8 mouse cellular contexts compared by ENCODE assay signal in the genomic region with DNA sequence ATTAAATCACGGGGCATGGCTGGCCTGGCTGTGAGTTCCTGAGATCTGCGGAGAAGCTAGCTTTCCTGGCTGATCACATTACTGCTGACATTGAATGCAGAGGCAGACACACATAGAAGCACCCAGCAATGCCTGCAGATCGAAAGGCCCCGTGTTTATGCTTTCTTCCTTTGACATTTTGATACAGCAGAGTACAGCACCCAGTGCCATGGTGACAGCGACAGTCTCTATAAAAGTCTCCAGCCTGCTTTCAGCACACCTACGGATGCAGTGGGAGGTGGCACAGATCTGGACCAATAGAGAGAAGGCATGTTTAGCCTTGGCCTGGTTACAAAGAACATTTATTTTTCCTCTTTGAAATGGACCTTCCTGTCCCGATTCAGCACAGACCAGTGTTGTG.
DNase-seq lines count a peak whose midpoint lies in the region; ATAC-seq lines count a peak whose summit lies in the region.

No protein-coding gene starts in this region.

- H3K9ac ChIP-seq in kidney, embryonic 14.5 days (ENCODE audit: low read depth, low read length) = no peak overlapping the region
- H3K9ac ChIP-seq in heart, embryonic 16.5 days (ENCODE audit: low read length) = no peak overlapping the region

- intact Hi-C loops in left cerebral cortex, postnatal 10 days (cut with DNase I) = no loop called here

- DNase-seq in kidney, adult 9 months = peak; percentile 66
- DNase-seq in cerebellum, adult 9-10 months = peak; percentile 69
- DNase-seq in left cerebral cortex, postnatal 10 days (ENCODE audit: extremely low spot score in 1 of 2, low spot score in 2 of 2) = peak; percentile 57 to 63
- peak; percentile 78 to 85 for DNase-seq in right cerebral cortex, adult 2 months (ENCODE audit: low spot score in 2 of 2)
- no peak for DNase-seq in embryo, embryonic 9.5 days (ENCODE audit: extremely low spot score)

- no peaks in the 10 kb centered on the region for H3K36me3 ChIP-seq in kidney, embryonic 14.5 days (ENCODE audit: control insufficient read depth, insufficient read depth, low read length)
- no peaks in the 10 kb centered on the region for H3K36me3 ChIP-seq in heart, embryonic 16.5 days (ENCODE audit: control insufficient read depth, insufficient read depth)

- H3K4me3 ChIP-seq in kidney, embryonic 14.5 days (ENCODE audit: low read length) = no peak overlapping the region
- no peak overlapping the region for H3K4me3 ChIP-seq in heart, embryonic 16.5 days (ENCODE audit: low read length)

- WGBS in kidney, embryonic 14.5 days = 64% methylated on average over 7 of the region's 7 CpGs
- 59% methylated on average over 7 of the region's 7 CpGs for WGBS in heart, embryonic 16.5 days

- H3K27ac ChIP-seq in kidney, embryonic 14.5 days (ENCODE audit: low read depth, low read length) = no peak overlapping the region
- H3K27ac ChIP-seq in heart, embryonic 16.5 days (ENCODE audit: low read length) = peak overlapping the region; percentile 41

- H3K4me2 ChIP-seq in kidney, embryonic 14.5 days (replicated peaks; ENCODE audit: low read depth, low read length) = no peak overlapping the region
- H3K4me2 ChIP-seq in heart, embryonic 16.5 days (ENCODE audit: low read depth, low read length) = no peak overlapping the region

- H3K27me3 ChIP-seq in kidney, embryonic 14.5 days (ENCODE audit: control insufficient read depth, insufficient read depth, low read length) = no peaks in the 10 kb centered on the region
- no peaks in the 10 kb centered on the region for H3K27me3 ChIP-seq in heart, embryonic 16.5 days (ENCODE audit: control insufficient read depth, insufficient read depth, low read length)

- peaks cover 5% of the 10 kb centered on the region; the same call in 1 of the 2 replicates for H3K9me3 ChIP-seq in kidney, embryonic 14.5 days (ENCODE audit: control insufficient read depth, low read length)
- H3K9me3 ChIP-seq in heart, embryonic 16.5 days (replicated peaks; ENCODE audit: control insufficient read depth, low read length) = no peaks in the 10 kb centered on the region; the same call in 1 of the 2 replicates

- ATAC-seq in kidney, embryonic 14.5 days (ENCODE audit: low FRiP score, low TSS enrichment) = no peak; the same call in 1 of the 2 replicates
- ATAC-seq in heart, embryonic 16.5 days (replicated peaks; ENCODE audit: extremely low read depth, insufficient read depth, low FRiP score) = peak; percentile 63
- no peak for ATAC-seq in megakaryocyte-erythroid progenitor cell, adult 5-6 weeks (replicated peaks; ENCODE audit: low FRiP score, low TSS enrichment, poor library complexity, severe bottlenecking)

- H3K4me1 ChIP-seq in kidney, embryonic 14.5 days (ENCODE audit: control insufficient read depth, insufficient read depth, low read length) = no peaks in the 10 kb centered on the region
- H3K4me1 ChIP-seq in heart, embryonic 16.5 days (ENCODE audit: control insufficient read depth, insufficient read depth, low read length) = peaks cover 9% of the 10 kb centered on the region; the same call in 1 of the 2 replicates
